Mouse (Mus musculus) olfactory bulb, adult 2 months (tissue): Measurements from ENCODE around the gene Ube2l3. TPM values are rescaled to one million over a fixed set of nuclear protein-coding genes. Genes with fewer than 3 reads are reported as not detected.
A peak's percentile ranks its signal among the peaks of the same experiment; 100 is the strongest.
"Not testable (repeated sequence)": the region's sequence is repeated elsewhere in the genome, so short reads cannot be mapped to it uniquely, and the experiment has no call there.

Source experiments
- H3K27ac ChIP-seq: fragments of 200-500 bp; 2 replicates; pipeline ENCODE4 v1.5.1; 2012; ENCODE audit warnings: low read depth, low read length; ENCODE audit not compliant: insufficient read depth
- H3K4me1 ChIP-seq: fragments of 200-500 bp; 2 replicates; pipeline ENCODE4 v1.6.1; 2012; ENCODE audit warnings: low read length; ENCODE audit not compliant: control insufficient read depth, insufficient read depth
- H3K4me3 ChIP-seq: fragments of 200-500 bp; 2 replicates; pipeline ENCODE4 v1.5.1; 2012; ENCODE audit warnings: mild to moderate bottlenecking, low read depth, low read length, moderate library complexity; ENCODE audit not compliant: insufficient read depth
- CTCF ChIP-seq: fragments of 200-500 bp; IDR thresholded peaks from 2 replicates; pipeline ENCODE4 v1.5.1; 2012; ENCODE audit warnings: low read depth, mild to moderate bottlenecking, low read length, moderate library complexity; ENCODE audit not compliant: insufficient read depth
- POLR2A ChIP-seq: fragments of 200-500 bp; IDR thresholded peaks from 2 replicates; pipeline ENCODE4 v1.6.1; 2012; ENCODE audit warnings: mild to moderate bottlenecking, low read depth, low read length, moderate library complexity; ENCODE audit not compliant: insufficient read depth
- WGBS: fragments of 180-500 bp; shearing (Covaris S2); methylation state at CpG from one replicate; pipeline ENCODE4 v1.1.7; 2018; 5-methylcytosine and 5-hydroxymethylcytosine counted together
- polyA plus RNA-seq: library from polyadenylated mRNA; stranded (reverse); fragments of >200 nt; gene quantifications from 2 replicates; pipeline ENCODE4 v1.2.4, GENCODE M21; 2012; ENCODE audit warnings: low replicate concordance; ENCODE audit not compliant: missing spikeins, insufficient read depth, insufficient read length

The Ube2l3 gene
- polyA plus RNA-seq, 1 experiment: not detected

GRCm38 (mm10) chr16:17234499-17234895, 32.0 kb upstream of the Ube2l3 start:
- no peak for TF ChIP-seq POLR2A
- TF ChIP-seq CTCF: no peak
- Histone ChIP-seq H3K27ac (no peak overlapping the region), H3K4me3 (peak overlapping the region; percentile 82), H3K4me1 (peaks cover 14% of the 10 kb centered on the region; the same call in 1 of the 2 replicates)
- WGBS: 6% methylated on average over 12 of the region's 12 CpGs

DNA sequence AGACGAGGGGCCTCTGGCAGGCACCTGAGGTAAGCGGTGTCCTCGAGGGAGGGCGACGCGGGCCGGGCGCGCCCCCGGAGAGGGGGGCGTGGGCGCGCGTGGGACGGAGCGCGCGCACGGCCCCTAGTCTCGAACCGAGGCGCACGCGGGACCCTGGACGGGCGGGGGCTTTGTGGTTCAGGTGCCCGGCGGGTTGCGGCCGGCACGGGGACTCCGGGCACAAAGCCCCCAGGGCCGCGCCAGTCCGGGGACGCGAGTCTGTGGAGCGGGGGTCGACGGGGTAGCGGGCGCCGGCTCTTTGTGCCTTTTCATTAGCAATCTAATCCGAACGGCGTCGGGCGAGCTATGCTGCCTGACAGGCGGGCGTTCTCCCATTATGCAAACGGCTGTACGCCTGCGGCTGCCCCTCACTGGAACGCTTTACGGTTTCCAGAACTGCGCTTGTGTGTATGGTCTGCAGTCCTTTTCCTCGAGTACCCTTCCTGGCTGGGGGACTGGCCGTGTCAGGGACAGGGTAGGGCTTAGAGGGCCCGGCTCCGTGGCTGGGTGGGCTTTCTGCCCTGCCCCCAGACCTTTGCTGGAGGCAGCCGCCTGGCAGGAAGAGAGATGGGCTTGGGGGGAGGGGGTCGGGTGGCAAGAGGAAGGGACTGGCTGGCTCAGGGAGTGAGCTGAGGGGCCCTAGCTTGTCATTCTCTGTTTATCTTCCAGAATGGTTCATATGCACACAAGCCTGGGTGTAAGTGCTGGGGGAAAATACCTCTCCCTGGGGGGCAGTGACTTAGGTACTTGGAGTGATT, 31.5 kb upstream of the Ube2l3 start:
- peak overlapping the region; percentile 82 for H3K4me3 ChIP-seq
- TF ChIP-seq CTCF (no peak), POLR2A (no peak)
- H3K4me1 ChIP-seq: peaks cover 14% of the 10 kb centered on the region; the same call in 1 of the 2 replicates
- peak overlapping the region; percentile 31 for H3K27ac ChIP-seq
- WGBS: under 1% methylated on average over 62 of the region's 62 CpGs

- WGBS: 3% methylated on average over 59 of the region's 59 CpGs
- H3K4me3 ChIP-seq: peak within 1 kb of the TSS; percentile 82
These were observed 30.6 kb upstream of the Ube2l3 start, which contains the start of gene Hic2 for GRCm38 (mm10) chr16:17232794-17233701. Gene Hic2, plus strand, starts transcription at chr16:17233572.

DNA sequence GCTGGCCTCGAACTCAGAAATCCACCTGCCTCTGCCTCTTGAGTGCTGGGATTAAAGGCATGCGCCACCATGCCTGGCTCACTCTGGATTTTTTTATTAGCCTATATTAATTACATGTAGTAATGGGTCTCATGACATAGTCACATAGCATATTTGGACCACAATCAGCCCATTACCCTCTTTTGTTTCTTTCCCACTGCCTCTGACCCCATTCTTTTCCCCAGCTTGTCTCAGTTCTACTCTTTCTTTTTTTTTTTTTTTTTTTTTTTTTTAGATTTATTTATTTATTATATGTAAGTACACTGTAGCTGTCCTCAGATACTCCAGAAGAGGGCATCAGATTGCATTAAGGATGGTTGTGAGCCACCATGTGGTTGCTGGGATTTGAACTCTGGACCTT, 29.1 kb upstream of the Ube2l3 start:
- not testable (repeated sequence) for H3K27ac ChIP-seq, H3K4me3 ChIP-seq
- peaks cover 14% of the 10 kb centered on the region; the same call in 1 of the 2 replicates for H3K4me1 ChIP-seq
- WGBS: 93% methylated on average over 2 of the region's 2 CpGs

More at GRCm38 (mm10) chr16:17232794-17233701, 30.6 kb upstream of the Ube2l3 start, which contains the start of gene Hic2:
- Histone ChIP-seq H3K27ac (peak within 1 kb of the TSS; percentile 31), H3K4me1 (peaks cover 14% of the 10 kb centered on the region; the same call in 1 of the 2 replicates)
- TF ChIP-seq CTCF (no peak), POLR2A (peak; percentile 93)

- no peak for TF ChIP-seq CTCF
- no peak for TF ChIP-seq POLR2A
- Histone ChIP-seq H3K4me1 (no peaks in the 10 kb centered on the region), H3K4me3 (no peak overlapping the region), H3K27ac (no peak overlapping the region)
These were observed 24.0 kb upstream of the Ube2l3 start for GRCm38 (mm10) chr16:17226496-17226895.

DNA sequence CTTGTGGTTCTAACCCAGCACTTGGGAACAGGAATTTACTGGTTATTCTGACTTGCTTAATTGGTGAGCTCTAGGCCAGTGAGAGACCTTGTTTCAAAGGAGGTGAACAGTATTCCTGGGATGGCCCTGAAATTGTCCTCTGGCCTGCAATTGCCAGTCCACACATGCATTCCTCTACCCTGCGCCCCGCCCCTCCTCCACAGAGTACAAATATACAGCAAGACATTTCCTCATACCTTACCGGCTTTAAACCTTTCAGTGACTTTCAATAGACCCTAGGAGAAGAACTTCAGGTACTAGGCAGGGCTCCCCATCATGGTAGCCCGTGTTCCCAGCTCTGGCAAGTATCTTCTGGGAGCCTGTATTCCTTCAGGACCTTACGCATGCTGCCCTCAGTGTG, 23.1 kb upstream of the Ube2l3 start:
- Histone ChIP-seq H3K4me3 (no peak overlapping the region), H3K4me1 (no peaks in the 10 kb centered on the region), H3K27ac (no peak overlapping the region)
- no peak for TF ChIP-seq CTCF
- no peak for TF ChIP-seq POLR2A
- 90% methylated on average over 5 of the region's 5 CpGs for WGBS

DNA sequence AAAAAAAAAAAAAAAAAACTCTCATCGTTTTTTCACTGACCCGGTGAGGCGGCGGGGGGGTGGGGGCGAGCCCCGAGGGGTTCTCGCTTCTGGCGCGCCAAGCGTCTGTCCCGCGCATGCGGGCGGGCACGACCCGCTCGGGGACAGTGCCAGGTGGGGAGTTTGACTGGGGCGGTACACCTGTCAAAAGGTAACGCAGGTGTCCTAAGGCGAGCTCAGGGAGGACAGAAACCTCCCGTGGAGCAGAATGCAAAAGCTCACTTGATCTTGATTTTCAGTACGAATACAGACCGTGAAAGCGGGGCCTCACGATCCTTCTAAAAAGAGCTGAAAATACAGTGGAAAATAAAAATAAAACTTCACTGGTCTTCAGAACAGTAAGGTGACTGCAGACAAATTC, 19.7 kb upstream of the Ube2l3 start:
- 34% methylated on average over 25 of the region's 25 CpGs for WGBS
- TF ChIP-seq POLR2A (no peak), CTCF (no peak)

GRCm38 (mm10) chr16:17220127-17220733, 17.8 kb upstream of the Ube2l3 start:
- H3K27ac ChIP-seq: no peak overlapping the region
- TF ChIP-seq CTCF: no peak
- TF ChIP-seq POLR2A: no peak
- H3K4me3 ChIP-seq: no peak overlapping the region
- no peaks in the 10 kb centered on the region for H3K4me1 ChIP-seq
- 48% methylated on average over 7 of the region's 7 CpGs for WGBS

More for the DNA sequence above, 19.7 kb upstream of the Ube2l3 start:
- Histone ChIP-seq H3K4me1 (no peaks in the 10 kb centered on the region), H3K27ac (no peak overlapping the region), H3K4me3 (no peak overlapping the region)
